Mouse (Mus musculus): ENCODE results near the gene Bri3bp. TPM values are rescaled to one million over a fixed set of nuclear protein-coding genes. Genes with fewer than 3 reads are reported as not detected.

The Bri3bp gene
- polyA plus RNA-seq, 1 experiment from 2014 or later: 39.8 TPM

- no peaks in the 10 kb centered on the region for H3K27me3 ChIP-seq (ENCODE audit: control insufficient read depth, insufficient read depth, low read length)
- no peak overlapping the region for H3K27ac ChIP-seq (ENCODE audit: low read depth, low read length)
- no peak for ATAC-seq (ENCODE audit: low FRiP score, low TSS enrichment)
- H3K4me1 ChIP-seq (ENCODE audit: control insufficient read depth, insufficient read depth, low read length): peaks cover 5% of the 10 kb centered on the region
- WGBS: 53% methylated on average over 10 of the region's 10 CpGs
- H3K9ac ChIP-seq (ENCODE audit: low read depth, low read length): no peak overlapping the region
- no peak overlapping the region for H3K4me3 ChIP-seq (ENCODE audit: low read length)
- no peak overlapping the region for H3K4me2 ChIP-seq (replicated peaks; ENCODE audit: low read depth, low read length)
- no peaks in the 10 kb centered on the region for H3K9me3 ChIP-seq (ENCODE audit: control insufficient read depth, low read length)
- H3K36me3 ChIP-seq (ENCODE audit: control insufficient read depth, insufficient read depth, low read length): no peaks in the 10 kb centered on the region
These were observed 38.9 kb upstream of the Bri3bp start for GRCm38 (mm10) chr5:125402476-125402875.

DNA sequence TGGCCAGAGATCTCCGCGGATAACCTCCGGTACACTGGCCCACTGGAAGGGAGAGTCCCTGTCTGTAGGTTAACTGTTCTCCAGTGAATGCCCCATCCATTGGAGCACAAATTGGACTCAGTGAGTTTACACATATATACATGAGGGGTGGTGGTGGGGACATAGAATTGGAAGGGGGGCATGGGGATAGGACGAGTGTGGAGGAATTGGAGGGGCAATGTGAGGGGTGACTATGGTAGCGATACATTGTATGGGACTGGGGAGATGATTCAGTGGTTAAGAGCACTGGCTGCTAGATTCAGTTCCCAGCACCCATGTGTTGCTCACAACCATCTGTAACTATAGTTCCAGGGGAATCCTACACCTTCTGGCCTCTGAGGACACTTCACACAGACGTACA is 38.4 kb upstream of the Bri3bp start:
- ATAC-seq (ENCODE audit: low FRiP score, low TSS enrichment): no peak
- H3K27me3 ChIP-seq (ENCODE audit: control insufficient read depth, insufficient read depth, low read length): no peaks in the 10 kb centered on the region
- no peaks in the 10 kb centered on the region for H3K36me3 ChIP-seq (ENCODE audit: control insufficient read depth, insufficient read depth, low read length)
- no peak overlapping the region for H3K9ac ChIP-seq (ENCODE audit: low read depth, low read length)
- 62% methylated on average over 6 of the region's 6 CpGs for WGBS
- H3K27ac ChIP-seq (ENCODE audit: low read depth, low read length): no peak overlapping the region
- no peaks in the 10 kb centered on the region for H3K9me3 ChIP-seq (ENCODE audit: control insufficient read depth, low read length)
- H3K4me3 ChIP-seq (ENCODE audit: low read length): no peak overlapping the region
- H3K4me1 ChIP-seq (ENCODE audit: control insufficient read depth, insufficient read depth, low read length): peaks cover 5% of the 10 kb centered on the region
- H3K4me2 ChIP-seq (replicated peaks; ENCODE audit: low read depth, low read length): no peak overlapping the region

- Histone ChIP-seq H3K36me3 (ENCODE audit: control insufficient read depth, insufficient read depth, low read length) (no peaks in the 10 kb centered on the region), H3K4me2 (replicated peaks; ENCODE audit: low read depth, low read length) (peak overlapping the region; percentile 90), H3K4me1 (ENCODE audit: control insufficient read depth, insufficient read depth, low read length) (peaks cover 5% of the 10 kb centered on the region), H3K9ac (ENCODE audit: low read depth, low read length) (peak overlapping the region; percentile 47; the same call in 1 of the 2 replicates), H3K9me3 (ENCODE audit: control insufficient read depth, low read length) (no peaks in the 10 kb centered on the region), H3K4me3 (ENCODE audit: low read length) (peak overlapping the region; percentile 72), H3K27me3 (ENCODE audit: control insufficient read depth, insufficient read depth, low read length) (no peaks in the 10 kb centered on the region), H3K27ac (ENCODE audit: low read depth, low read length) (no peak overlapping the region)
- WGBS: 15% methylated on average over 31 of the region's 31 CpGs
- no peak for ATAC-seq (ENCODE audit: low FRiP score, low TSS enrichment)
These were observed 37.6 kb upstream of the Bri3bp start for GRCm38 (mm10) chr5:125403481-125404465.

GRCm38 (mm10) chr5:125404536-125404902 is 36.8 kb upstream of the Bri3bp start:
- no peaks in the 10 kb centered on the region for H3K27me3 ChIP-seq (ENCODE audit: control insufficient read depth, insufficient read depth, low read length)
- peak overlapping the region; percentile 86; the same call in 1 of the 2 replicates for H3K27ac ChIP-seq (ENCODE audit: low read depth, low read length)
- no peak for ATAC-seq (ENCODE audit: low FRiP score, low TSS enrichment)
- H3K4me3 ChIP-seq (ENCODE audit: low read length): peak overlapping the region; percentile 72
- H3K9me3 ChIP-seq (ENCODE audit: control insufficient read depth, low read length): no peaks in the 10 kb centered on the region
- H3K4me2 ChIP-seq (replicated peaks; ENCODE audit: low read depth, low read length): peak overlapping the region; percentile 90
- no peaks in the 10 kb centered on the region for H3K36me3 ChIP-seq (ENCODE audit: control insufficient read depth, insufficient read depth, low read length)
- WGBS: under 1% methylated on average over 7 of the region's 7 CpGs
- peaks cover 5% of the 10 kb centered on the region for H3K4me1 ChIP-seq (ENCODE audit: control insufficient read depth, insufficient read depth, low read length)
- H3K9ac ChIP-seq (ENCODE audit: low read depth, low read length): peak overlapping the region; percentile 59

DNA sequence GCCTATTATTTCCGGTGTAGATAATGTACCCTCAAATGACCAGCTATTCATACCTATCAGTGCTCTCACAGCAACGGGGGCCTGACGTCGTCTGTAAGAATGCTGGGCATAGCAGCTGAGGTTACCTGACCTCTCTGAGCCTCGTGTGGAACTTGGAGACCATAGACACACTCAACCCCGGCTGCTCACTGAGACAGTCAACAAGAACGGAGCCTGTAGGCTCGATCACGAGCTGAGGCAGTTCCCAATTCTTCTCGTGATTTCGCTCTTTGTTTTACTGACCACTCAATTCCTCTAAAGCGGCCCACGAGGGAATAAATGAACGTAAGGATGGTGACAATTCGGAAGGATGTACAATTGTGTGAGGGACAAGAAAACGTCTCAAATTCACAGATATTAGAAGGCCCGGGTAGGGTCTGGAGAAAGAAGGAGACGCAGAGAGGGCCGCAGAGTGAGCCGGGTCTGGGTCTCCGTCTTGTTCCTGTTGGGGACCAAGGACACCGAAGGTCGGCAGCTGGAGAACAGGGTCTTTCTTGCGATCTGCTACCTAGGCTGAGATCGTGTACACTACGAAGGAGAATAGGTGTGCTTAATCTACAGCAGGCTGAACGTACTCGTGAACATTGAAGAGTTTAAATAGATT is 36.3 kb upstream of the Bri3bp start:
- Histone ChIP-seq H3K27ac (ENCODE audit: low read depth, low read length) (peak overlapping the region; percentile 86), H3K9ac (ENCODE audit: low read depth, low read length) (peak overlapping the region; percentile 59), H3K4me2 (replicated peaks; ENCODE audit: low read depth, low read length) (peak overlapping the region; percentile 90), H3K4me3 (ENCODE audit: low read length) (peak overlapping the region; percentile 72), H3K27me3 (ENCODE audit: control insufficient read depth, insufficient read depth, low read length) (no peaks in the 10 kb centered on the region), H3K4me1 (ENCODE audit: control insufficient read depth, insufficient read depth, low read length) (peaks cover 8% of the 10 kb centered on the region), H3K36me3 (ENCODE audit: control insufficient read depth, insufficient read depth, low read length) (no peaks in the 10 kb centered on the region), H3K9me3 (ENCODE audit: control insufficient read depth, low read length) (no peaks in the 10 kb centered on the region)
- WGBS: under 1% methylated on average over 28 of the region's 28 CpGs
- peak; percentile 50 for ATAC-seq (ENCODE audit: low FRiP score, low TSS enrichment)

- Histone ChIP-seq H3K4me3 (ENCODE audit: low read length) (peak overlapping the region; percentile 72), H3K4me1 (ENCODE audit: control insufficient read depth, insufficient read depth, low read length) (peaks cover 13% of the 10 kb centered on the region), H3K27ac (ENCODE audit: low read depth, low read length) (peak overlapping the region; percentile 86), H3K9me3 (ENCODE audit: control insufficient read depth, low read length) (no peaks in the 10 kb centered on the region), H3K36me3 (ENCODE audit: control insufficient read depth, insufficient read depth, low read length) (no peaks in the 10 kb centered on the region), H3K4me2 (replicated peaks; ENCODE audit: low read depth, low read length) (peak overlapping the region; percentile 90), H3K27me3 (ENCODE audit: control insufficient read depth, insufficient read depth, low read length) (no peaks in the 10 kb centered on the region), H3K9ac (ENCODE audit: low read depth, low read length) (peak overlapping the region; percentile 59)
- under 1% methylated on average over 31 of the region's 31 CpGs for WGBS
- peak; percentile 51 for ATAC-seq (ENCODE audit: low FRiP score, low TSS enrichment)
These were observed 35.7 kb upstream of the Bri3bp start for GRCm38 (mm10) chr5:125405546-125406248.

DNA sequence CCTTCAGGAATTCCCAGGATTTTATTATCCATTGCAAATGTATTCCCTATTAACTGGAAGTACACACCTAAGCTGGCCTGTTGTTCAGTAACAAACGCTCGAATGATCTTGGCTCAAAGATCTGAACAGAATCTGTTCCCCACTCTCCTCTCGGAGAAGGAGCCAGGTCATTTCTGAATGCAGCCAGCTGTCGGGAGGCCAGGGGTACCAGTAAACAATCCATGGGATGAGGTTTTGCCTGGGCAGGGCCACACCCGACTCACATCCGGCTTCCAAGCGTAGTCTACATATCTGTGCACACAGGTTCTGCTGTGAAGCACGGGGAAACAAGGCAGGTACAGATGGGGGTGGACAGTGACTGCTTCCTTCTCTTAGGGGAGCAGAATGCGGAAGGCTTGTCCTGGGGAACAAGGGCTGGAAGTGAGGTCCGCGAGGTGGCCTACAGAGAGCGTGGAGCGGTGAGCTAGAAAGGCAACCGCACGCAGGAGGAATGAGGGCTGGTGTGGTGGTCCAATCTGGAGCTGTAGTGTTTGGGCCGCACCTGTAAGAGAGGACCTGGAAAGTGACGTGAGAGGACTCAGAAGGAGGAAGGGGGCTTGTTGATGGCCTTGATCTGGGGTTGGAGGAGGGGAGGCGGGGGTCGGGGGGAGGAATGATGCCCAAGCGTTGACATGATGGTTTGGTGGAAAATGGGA is 34.9 kb upstream of the Bri3bp start:
- H3K9me3 ChIP-seq (ENCODE audit: control insufficient read depth, low read length): no peaks in the 10 kb centered on the region
- H3K27ac ChIP-seq (ENCODE audit: low read depth, low read length): peak overlapping the region; percentile 84
- peak overlapping the region; percentile 72 for H3K4me3 ChIP-seq (ENCODE audit: low read length)
- H3K4me2 ChIP-seq (replicated peaks; ENCODE audit: low read depth, low read length): peak overlapping the region; percentile 47
- peak overlapping the region; percentile 53 for H3K9ac ChIP-seq (ENCODE audit: low read depth, low read length)
- WGBS: 2% methylated on average over 20 of the region's 20 CpGs
- H3K27me3 ChIP-seq (ENCODE audit: control insufficient read depth, insufficient read depth, low read length): no peaks in the 10 kb centered on the region
- H3K4me1 ChIP-seq (ENCODE audit: control insufficient read depth, insufficient read depth, low read length): peaks cover 13% of the 10 kb centered on the region
- no peaks in the 10 kb centered on the region for H3K36me3 ChIP-seq (ENCODE audit: control insufficient read depth, insufficient read depth, low read length)
- ATAC-seq (ENCODE audit: low FRiP score, low TSS enrichment): peak; percentile 4; the same call in 1 of the 2 replicates

DNA sequence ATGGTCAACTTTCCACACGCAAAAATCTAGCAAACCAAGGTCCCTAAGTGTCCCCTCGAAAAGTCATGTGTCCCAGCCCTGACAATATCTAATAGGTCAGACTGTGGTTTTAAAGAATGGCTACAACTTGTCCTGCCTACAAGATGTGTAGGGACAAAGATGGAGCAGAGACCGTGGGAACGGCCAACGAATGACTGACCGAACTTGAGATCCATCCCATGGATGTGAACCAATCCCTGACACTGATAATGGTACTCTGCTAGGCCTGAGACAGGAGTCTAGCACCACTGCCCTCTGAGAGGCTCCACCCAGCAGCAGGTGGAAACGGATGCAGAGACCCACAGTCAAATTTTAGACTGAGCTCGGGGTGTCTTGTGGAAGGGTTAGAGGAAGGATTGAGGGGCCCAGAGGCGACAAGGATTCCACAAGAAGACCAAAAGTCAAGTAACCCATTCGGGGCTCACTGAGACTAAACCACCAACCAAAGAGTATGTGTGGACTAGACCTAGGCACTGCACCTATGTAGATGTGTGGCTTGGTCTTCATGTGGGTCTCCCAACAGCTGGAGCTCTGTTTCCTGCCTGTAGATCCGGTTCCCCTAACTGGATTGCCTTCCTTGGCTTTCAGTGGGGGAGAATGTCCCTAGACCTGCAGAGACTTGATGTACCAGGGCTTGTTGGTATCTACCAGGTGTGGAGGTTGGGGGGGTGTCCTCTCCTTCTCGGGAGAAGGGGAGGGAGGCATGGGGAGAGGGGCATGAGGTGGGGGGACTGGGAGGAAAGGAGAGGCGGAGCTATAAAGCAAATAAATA is 34.1 kb upstream of the Bri3bp start:
- ATAC-seq (ENCODE audit: low FRiP score, low TSS enrichment): no peak
- Histone ChIP-seq H3K4me3 (ENCODE audit: low read length) (peak overlapping the region; percentile 72), H3K27ac (ENCODE audit: low read depth, low read length) (peak overlapping the region; percentile 84; the same call in 1 of the 2 replicates), H3K4me1 (ENCODE audit: control insufficient read depth, insufficient read depth, low read length) (peaks cover 13% of the 10 kb centered on the region), H3K4me2 (replicated peaks; ENCODE audit: low read depth, low read length) (peak overlapping the region; percentile 47), H3K36me3 (ENCODE audit: control insufficient read depth, insufficient read depth, low read length) (no peaks in the 10 kb centered on the region), H3K27me3 (ENCODE audit: control insufficient read depth, insufficient read depth, low read length) (no peaks in the 10 kb centered on the region), H3K9me3 (ENCODE audit: control insufficient read depth, low read length) (no peaks in the 10 kb centered on the region), H3K9ac (ENCODE audit: low read depth, low read length) (peak overlapping the region; percentile 53)
- 64% methylated on average over 13 of the region's 13 CpGs for WGBS
